Mouse (Mus musculus): ENCODE data around the gene Thumpd1. TPM values are rescaled to one million over a fixed set of nuclear protein-coding genes. Genes with fewer than 3 reads are reported as not detected.

The Thumpd1 gene
- 34.3 and 40.6 TPM in 2 replicates for polyA plus RNA-seq (2011; ENCODE audit: insufficient read length, low read depth, missing spikeins)

- H3K4me3 ChIP-seq (ENCODE audit: insufficient read depth, low read length) = peak within 1 kb of the TSS; percentile 87
- peak; percentile 64; the same call in 1 of the 2 replicates for TF ChIP-seq CTCF (IDR thresholded peaks at IDR 0.05; ENCODE audit: borderline replicate concordance, insufficient read depth, low read length)
- peak; percentile 83 for TF ChIP-seq POLR2A (IDR thresholded peaks at IDR 0.05; ENCODE audit: low read depth, low read length)
- H3K4me1 ChIP-seq (ENCODE audit: control insufficient read depth, insufficient read depth, low read length) = 0 out of 2 replicates have a peak, but pooled peaks cover 2% of the 10 kb centered on the region
- no peak within 1 kb of the TSS for H3K27ac ChIP-seq (ENCODE audit: insufficient read depth, low read length)
Measured at GRCm38 (mm10) chr7:119720253-119720946, at the start of gene Thumpd1. Thumpd1 (minus strand) TSS chr7:119720798.

DNA sequence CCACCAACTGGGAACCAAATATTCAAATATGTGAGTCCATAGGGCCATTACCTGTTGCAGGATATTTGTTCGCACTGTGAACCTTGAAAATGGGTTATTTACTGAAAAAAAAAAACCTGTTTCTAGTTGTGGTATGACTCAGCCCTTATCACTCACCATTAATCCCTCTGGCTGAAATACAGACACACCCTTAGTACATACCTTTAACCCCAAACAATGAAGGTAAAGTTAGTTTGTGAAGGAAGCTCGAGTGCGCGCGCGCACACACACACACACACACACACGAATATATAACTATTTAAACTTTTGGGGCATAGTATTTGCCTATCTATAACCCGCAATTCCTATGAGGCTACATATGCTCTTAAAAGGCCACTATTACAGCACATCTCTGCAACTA, 49.3 kb upstream of the Thumpd1 start:
- Histone ChIP-seq H3K4me1 (ENCODE audit: control insufficient read depth, insufficient read depth, low read length) (no peaks in the 10 kb centered on the region), H3K4me3 (ENCODE audit: insufficient read depth, low read length) (no peak overlapping the region), H3K27ac (ENCODE audit: insufficient read depth, low read length) (no peak overlapping the region)
- no peak for TF ChIP-seq CTCF (IDR thresholded peaks at IDR 0.05; ENCODE audit: borderline replicate concordance, insufficient read depth, low read length)
- TF ChIP-seq POLR2A (IDR thresholded peaks at IDR 0.05; ENCODE audit: low read depth, low read length) = no peak

DNA sequence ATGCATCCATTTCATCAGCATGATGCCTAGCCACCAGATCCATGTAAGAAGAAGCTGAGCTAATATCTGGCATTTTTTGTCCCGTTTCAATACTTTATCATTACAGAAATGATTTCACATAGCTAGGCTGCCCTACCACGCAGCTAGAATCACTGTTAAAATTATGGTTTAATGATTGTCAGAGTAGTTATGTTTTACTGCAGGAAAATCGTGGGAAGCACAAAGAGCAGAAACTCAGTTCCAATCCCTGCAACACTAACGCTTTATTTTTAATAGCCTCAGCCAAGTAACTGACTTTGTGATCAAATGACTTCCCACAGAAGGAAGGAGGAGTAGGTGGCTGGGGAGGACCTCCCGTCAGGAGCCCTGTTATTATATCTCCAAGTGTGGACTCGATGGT, 46.4 kb upstream of the Thumpd1 start:
- no peak overlapping the region for H3K27ac ChIP-seq (ENCODE audit: insufficient read depth, low read length)
- no peak for TF ChIP-seq POLR2A (IDR thresholded peaks at IDR 0.05; ENCODE audit: low read depth, low read length)
- TF ChIP-seq CTCF (IDR thresholded peaks at IDR 0.05; ENCODE audit: borderline replicate concordance, insufficient read depth, low read length) = no peak
- H3K4me3 ChIP-seq (ENCODE audit: insufficient read depth, low read length) = no peak overlapping the region
- H3K4me1 ChIP-seq (ENCODE audit: control insufficient read depth, insufficient read depth, low read length) = no peaks in the 10 kb centered on the region

GRCm38 (mm10) chr7:119764377-119764776, 43.8 kb upstream of the Thumpd1 start:
- TF ChIP-seq CTCF (IDR thresholded peaks at IDR 0.05; ENCODE audit: borderline replicate concordance, insufficient read depth, low read length) (no peak), POLR2A (IDR thresholded peaks at IDR 0.05; ENCODE audit: low read depth, low read length) (no peak)
- Histone ChIP-seq H3K4me3 (ENCODE audit: insufficient read depth, low read length) (no peak overlapping the region), H3K27ac (ENCODE audit: insufficient read depth, low read length) (no peak overlapping the region), H3K4me1 (ENCODE audit: control insufficient read depth, insufficient read depth, low read length) (no peaks in the 10 kb centered on the region)

DNA sequence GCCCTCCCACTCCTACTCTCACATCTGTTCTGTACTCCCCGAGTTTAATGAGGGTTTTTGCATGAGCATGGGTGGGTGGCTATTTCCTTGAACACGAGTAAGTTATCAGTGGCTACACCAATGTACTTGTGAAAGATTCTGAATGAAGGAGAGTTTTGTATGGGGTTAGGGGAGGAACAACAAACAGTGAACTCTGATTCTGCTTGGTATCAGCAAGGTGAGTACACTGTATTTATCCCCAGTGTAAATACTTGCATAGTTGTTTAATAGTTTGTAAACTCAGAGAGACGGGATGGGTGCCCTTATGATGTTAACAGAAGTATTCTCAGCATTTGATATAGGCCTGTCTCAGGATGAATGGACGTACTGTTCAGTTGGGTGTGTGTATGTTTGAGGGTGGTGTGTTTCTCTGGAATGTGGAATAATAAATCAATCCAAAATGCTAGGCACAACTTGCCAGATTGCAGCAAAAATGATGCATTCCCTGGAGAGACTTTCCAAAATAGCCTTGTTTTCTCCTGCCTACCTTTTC, 41.6 kb upstream of the Thumpd1 start:
- no peaks in the 10 kb centered on the region for H3K4me1 ChIP-seq (ENCODE audit: control insufficient read depth, insufficient read depth, low read length)
- TF ChIP-seq CTCF (IDR thresholded peaks at IDR 0.05; ENCODE audit: borderline replicate concordance, insufficient read depth, low read length) = no peak
- TF ChIP-seq POLR2A (IDR thresholded peaks at IDR 0.05; ENCODE audit: low read depth, low read length) = no peak
- no peak overlapping the region for H3K27ac ChIP-seq (ENCODE audit: insufficient read depth, low read length)

GRCm38 (mm10) chr7:119760527-119760951, 39.9 kb upstream of the Thumpd1 start, which contains the start of gene Acsm3:
Acsm3 (plus strand) TSS chr7:119760923.
- no peaks in the 10 kb centered on the region for H3K4me1 ChIP-seq (ENCODE audit: control insufficient read depth, insufficient read depth, low read length)
- no peak for TF ChIP-seq CTCF (IDR thresholded peaks at IDR 0.05; ENCODE audit: borderline replicate concordance, insufficient read depth, low read length)
- H3K4me3 ChIP-seq (ENCODE audit: insufficient read depth, low read length) = no peak within 1 kb of the TSS
- no peak within 1 kb of the TSS for H3K27ac ChIP-seq (ENCODE audit: insufficient read depth, low read length)

More for the DNA sequence above, 41.6 kb upstream of the Thumpd1 start:
- no peak overlapping the region for H3K4me3 ChIP-seq (ENCODE audit: insufficient read depth, low read length)

GRCm38 (mm10) chr7:119753696-119754095, 33.1 kb upstream of the Thumpd1 start:
- Histone ChIP-seq H3K4me1 (ENCODE audit: control insufficient read depth, insufficient read depth, low read length) (no peaks in the 10 kb centered on the region), H3K4me3 (ENCODE audit: insufficient read depth, low read length) (no peak overlapping the region), H3K27ac (ENCODE audit: insufficient read depth, low read length) (no peak overlapping the region)
- TF ChIP-seq POLR2A (IDR thresholded peaks at IDR 0.05; ENCODE audit: low read depth, low read length) = no peak

DNA sequence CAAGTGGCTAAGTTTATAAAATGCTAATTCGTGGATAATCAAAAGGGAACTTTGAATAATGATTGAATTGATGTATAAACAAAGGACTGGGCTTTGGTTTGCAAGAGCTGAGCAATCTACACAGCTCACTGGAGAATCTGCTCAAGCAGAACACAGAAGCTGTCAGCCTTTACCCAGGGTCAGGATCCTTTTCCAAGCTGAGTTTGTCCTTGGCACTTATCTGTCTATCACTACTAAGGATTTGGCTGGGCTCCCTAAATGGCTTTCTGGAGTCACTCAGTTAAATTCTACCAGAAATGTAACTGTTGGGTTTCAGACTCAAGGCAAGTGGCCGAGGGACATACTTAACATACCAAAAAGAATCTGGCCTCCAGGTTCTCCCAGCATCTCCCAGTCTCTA, 29.3 kb upstream of the Thumpd1 start:
- no peak for TF ChIP-seq POLR2A (IDR thresholded peaks at IDR 0.05; ENCODE audit: low read depth, low read length)
- TF ChIP-seq CTCF (IDR thresholded peaks at IDR 0.05; ENCODE audit: borderline replicate concordance, insufficient read depth, low read length) = no peak
- no peaks in the 10 kb centered on the region for H3K4me1 ChIP-seq (ENCODE audit: control insufficient read depth, insufficient read depth, low read length)
- no peak overlapping the region for H3K4me3 ChIP-seq (ENCODE audit: insufficient read depth, low read length)
- H3K27ac ChIP-seq (ENCODE audit: insufficient read depth, low read length) = no peak overlapping the region

GRCm38 (mm10) chr7:119748761-119749160, 28.2 kb upstream of the Thumpd1 start:
- H3K27ac ChIP-seq (ENCODE audit: insufficient read depth, low read length) = no peak overlapping the region
- no peak for TF ChIP-seq CTCF (IDR thresholded peaks at IDR 0.05; ENCODE audit: borderline replicate concordance, insufficient read depth, low read length)
- TF ChIP-seq POLR2A (IDR thresholded peaks at IDR 0.05; ENCODE audit: low read depth, low read length) = no peak
- H3K4me1 ChIP-seq (ENCODE audit: control insufficient read depth, insufficient read depth, low read length) = no peaks in the 10 kb centered on the region

GRCm38 (mm10) chr7:119745869-119746268, 25.3 kb upstream of the Thumpd1 start:
- no peak overlapping the region for H3K4me3 ChIP-seq (ENCODE audit: insufficient read depth, low read length)
- no peak for TF ChIP-seq CTCF (IDR thresholded peaks at IDR 0.05; ENCODE audit: borderline replicate concordance, insufficient read depth, low read length)
- no peak for TF ChIP-seq POLR2A (IDR thresholded peaks at IDR 0.05; ENCODE audit: low read depth, low read length)
- H3K27ac ChIP-seq (ENCODE audit: insufficient read depth, low read length) = no peak overlapping the region
- no peaks in the 10 kb centered on the region for H3K4me1 ChIP-seq (ENCODE audit: control insufficient read depth, insufficient read depth, low read length)

More at GRCm38 (mm10) chr7:119748761-119749160, 28.2 kb upstream of the Thumpd1 start:
- H3K4me3 ChIP-seq (ENCODE audit: insufficient read depth, low read length) = no peak overlapping the region
